18 mouse cellular contexts compared by ENCODE assay signal in genomic region chr16:24516993-24517392, GRCm38 (mm10).
DNase-seq lines count a peak whose midpoint lies in the region; ATAC-seq and TF ChIP-seq lines count a peak whose summit lies in the region.
"Had no signal": no experiment of that assay in that cellular context is flagged by ENCODE, and none has a peak within 500 bp of the region (broad histone marks: within the 10 kb centered on the region; RNA-seq: fewer than 3 reads in every experiment).

No protein-coding gene starts in this region.

- ATAC-seq in lung, postnatal 0 days, result peak; percentile 47
- ATAC-seq in granulocyte monocyte progenitor cell, adult 5-6 weeks (replicated peaks; ENCODE audit: poor library complexity, severe bottlenecking), result peak; percentile 56
- ATAC-seq: forebrain, embryonic 13.5 days; inflammation-experienced regulatory T-cells, adult 6 months had no signal

- peak; percentile 86 for DNase-seq in heart, adult 11 months
- DNase-seq in heart, adult 18-20 months, result no peak
- peak; percentile 54 for DNase-seq in lung, postnatal 0 days (ENCODE audit: low spot score)
- DNase-seq in lung, postnatal 25 days (ENCODE audit: low spot score), result no peak
- DNase-seq in yolk sac, embryonic 10.5 days (ENCODE audit: low spot score), result peak; percentile 33
- DNase-seq in right cerebral cortex, postnatal 10 days (ENCODE audit: low spot score in 2 of 2), result no peak
- DNase-seq: cerebellum, adult 9-11 months; layer of hippocampus, adult 9-11 months; right cerebral cortex, adult 18-20 months; thymus, adult 18-20 months had no signal

- no peaks in the 10 kb centered on the region for H3K9me3 ChIP-seq in lung, postnatal 0 days (ENCODE audit: low read length)
- H3K9me3 ChIP-seq: forebrain, embryonic 13.5 days; heart, embryonic 12.5 days; hindbrain, embryonic 13.5 days; limb, embryonic 10.5 days had no signal

- no peaks in the 10 kb centered on the region for H3K36me3 ChIP-seq in lung, postnatal 0 days (ENCODE audit: insufficient read depth, low read length)
- H3K36me3 ChIP-seq: heart, embryonic 12.5 days; hindbrain, embryonic 13.5 days; limb, embryonic 10.5 days had no signal

- no peaks in the 10 kb centered on the region for H3K27me3 ChIP-seq in lung, postnatal 0 days (replicated peaks; ENCODE audit: insufficient read depth, low read length)
- H3K27me3 ChIP-seq: forebrain, embryonic 13.5 days; heart, embryonic 12.5 days; hindbrain, embryonic 13.5 days had no signal

- no peak overlapping the region for H3K27ac ChIP-seq in lung, postnatal 0 days (ENCODE audit: low read length)
- H3K27ac ChIP-seq: forebrain, embryonic 13.5 days; hindbrain, embryonic 13.5 days; limb, embryonic 10.5 days; liver, embryonic 14.5 days had no signal

- no peak for TF ChIP-seq CTCF in lung, postnatal 0 days (IDR thresholded peaks at IDR 0.05)

- no peak overlapping the region for H3K4me2 ChIP-seq in lung, postnatal 0 days (replicated peaks; ENCODE audit: low read depth, low read length)
- H3K4me2 ChIP-seq: forebrain, embryonic 13.5 days; heart, embryonic 12.5 days; hindbrain, embryonic 13.5 days; midbrain, embryonic 11.5 days had no signal

- H3K9ac ChIP-seq in lung, postnatal 0 days (replicated peaks; ENCODE audit: low read depth), result no peak overlapping the region
- H3K9ac ChIP-seq: forebrain, embryonic 13.5 days; heart, embryonic 12.5 days; hindbrain, embryonic 13.5 days; liver, embryonic 14.5 days had no signal

- WGBS in lung, postnatal 0 days, result 46% methylated on average over 3 of the region's 3 CpGs

- no peak for TF ChIP-seq EP300 in lung, postnatal 0 days (IDR thresholded peaks at IDR 0.05)

- peaks cover 27% of the 10 kb centered on the region; the same call in 1 of the 2 replicates for H3K4me1 ChIP-seq in lung, postnatal 0 days (ENCODE audit: insufficient read depth, low read depth, low read length)
- H3K4me1 ChIP-seq: forebrain, embryonic 13.5 days; hindbrain, embryonic 13.5 days had no signal

- H3K4me3 ChIP-seq in lung, postnatal 0 days (ENCODE audit: low read depth, low read length), result no peak overlapping the region
- H3K4me3 ChIP-seq: forebrain, embryonic 13.5 days; heart, embryonic 12.5 days; hindbrain, embryonic 13.5 days; limb, embryonic 10.5 days had no signal

Comparison
In these comparisons a context has a peak if more than half of its experiments do, and no peak if none do; other contexts are left out.
1. DNase-seq: peak in heart, adult 11 months (single experiment), lung, postnatal 0 days (single experiment) and yolk sac, embryonic 10.5 days (single experiment); none in heart, adult 18-20 months (0 of 2), lung, postnatal 25 days (single experiment) and right cerebral cortex, postnatal 10 days (0 of 2).